Mouse (Mus musculus): ENCODE results near the gene Erich6b.

Gene Erich6b

DNA sequence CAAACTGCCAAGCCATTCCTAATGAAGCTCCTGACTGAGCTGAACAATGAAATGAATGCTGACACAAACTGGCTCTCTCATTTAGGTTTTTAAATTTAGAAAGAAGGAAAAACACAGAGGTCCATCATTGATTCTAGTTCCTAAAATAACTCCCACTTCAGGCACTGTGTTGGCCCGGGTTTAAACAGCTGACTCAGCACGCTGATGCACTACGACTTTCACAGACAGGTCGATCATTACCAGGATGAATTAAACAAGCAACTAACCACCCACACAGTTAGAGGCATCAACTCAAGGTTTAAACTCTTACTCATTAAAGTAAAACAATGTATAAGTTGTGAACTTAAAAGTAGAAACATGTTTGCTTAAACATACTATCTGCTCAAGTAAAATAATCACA is 64.6 kb downstream of the Erich6b start:
- in situ Hi-C loops (cut with MboI, MseI) = no loop called here

DNA sequence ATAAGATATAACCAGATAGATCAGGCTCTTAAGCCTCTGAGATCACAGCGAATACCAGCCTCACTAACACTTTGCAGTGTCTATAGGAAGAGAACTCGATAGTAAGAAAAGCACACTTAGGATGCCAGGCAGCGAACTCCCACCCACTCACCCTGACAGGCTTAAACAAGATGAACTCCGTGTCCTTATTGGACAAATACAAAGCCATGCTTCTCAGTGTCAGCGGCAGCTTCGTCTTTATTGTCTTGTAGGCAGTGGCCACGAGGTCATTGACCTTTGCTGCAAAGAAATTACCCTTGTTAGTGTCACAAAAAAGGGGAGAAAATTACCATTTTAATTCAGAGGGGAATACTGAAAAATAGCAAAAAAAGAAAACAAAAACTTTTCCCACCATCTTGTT is 65.7 kb downstream of the Erich6b start:
- in situ Hi-C loops (cut with MboI, MseI) = no loop called here

DNA sequence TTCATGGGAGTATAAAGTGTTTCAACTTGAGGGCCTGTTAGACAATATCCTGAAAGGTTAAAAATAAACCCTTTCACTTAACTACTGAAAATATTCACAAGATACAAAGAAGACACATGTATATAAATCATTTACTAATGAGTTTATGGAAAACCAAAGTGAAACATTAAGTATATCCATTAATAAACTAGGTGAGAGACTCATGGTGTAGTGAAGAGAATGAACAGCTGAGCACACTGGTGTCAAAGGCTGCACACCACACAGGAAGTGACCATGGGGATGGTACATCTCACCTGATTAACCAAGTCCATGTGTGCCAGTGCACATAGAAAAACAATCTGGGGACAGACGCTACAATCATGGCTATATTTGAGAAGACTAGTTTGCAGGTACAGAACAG is 66.9 kb downstream of the Erich6b start:
- in situ Hi-C loops (cut with MboI, MseI) = no loop called here

DNA sequence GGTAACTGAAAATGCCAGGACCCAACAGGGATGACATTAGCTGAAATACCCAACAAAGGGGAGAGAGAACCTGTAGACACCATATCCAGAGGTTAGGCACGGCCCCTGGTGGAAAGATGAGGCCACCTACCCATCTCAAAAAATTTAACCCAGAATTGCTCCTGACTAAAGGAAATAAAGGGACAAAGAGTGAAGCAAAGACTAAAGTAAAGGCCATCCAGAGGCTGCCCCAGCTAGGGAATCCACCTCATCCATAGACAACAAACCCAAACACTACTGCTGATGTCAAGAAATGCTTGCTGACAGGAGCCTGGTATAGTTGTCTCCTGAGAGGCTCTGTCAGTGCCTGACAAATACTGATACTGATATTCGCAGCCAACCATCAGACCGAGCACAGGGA is 69.7 kb downstream of the Erich6b start:
- in situ Hi-C loops (cut with MboI, MseI) = no loop called here

DNA sequence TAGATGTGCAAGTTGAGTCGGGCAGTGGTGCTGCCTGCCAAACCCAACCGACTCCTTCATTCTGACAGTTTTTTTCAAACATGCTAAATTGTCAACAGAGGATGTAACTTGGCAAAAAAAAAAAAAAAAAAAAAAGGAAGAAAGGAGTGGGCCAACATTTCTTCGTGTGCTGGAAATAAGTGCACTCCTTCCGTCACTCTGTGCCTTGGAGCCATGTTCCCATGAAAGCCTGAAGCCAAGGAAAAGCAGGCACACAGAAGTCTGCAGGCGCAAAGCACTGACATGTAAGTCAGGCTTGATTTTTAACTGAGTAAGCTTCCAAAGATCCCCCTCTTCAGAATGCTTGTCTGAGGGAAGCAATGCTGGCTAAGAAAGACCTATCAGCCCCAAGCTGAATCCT is 70.6 kb downstream of the Erich6b start:
- in situ Hi-C loops (cut with MboI, MseI) = no loop called here

- in situ Hi-C loops (cut with MboI, MseI) = no loop called here
Measured at GRCm38 (mm10) chr14:75713661-75714060, 71.6 kb downstream of the Erich6b start.

DNA sequence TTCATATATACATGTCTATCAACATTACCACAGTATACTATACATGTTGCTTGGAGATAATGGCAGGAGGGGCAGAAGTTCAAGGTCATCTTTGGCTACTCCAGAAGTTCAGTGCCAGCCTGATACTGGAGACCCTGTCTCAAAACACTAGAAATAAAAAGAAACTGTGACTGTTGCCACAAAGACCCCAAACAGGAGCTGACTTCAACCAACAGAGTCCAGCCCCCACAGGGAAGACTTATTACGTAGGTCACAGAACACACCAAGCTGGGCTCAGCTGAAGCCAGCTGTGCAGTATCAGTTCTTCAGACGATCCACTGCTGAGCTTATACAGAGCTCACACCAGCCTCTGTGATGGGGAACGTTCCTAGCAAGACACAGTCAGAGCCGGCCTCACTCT is 74.4 kb downstream of the Erich6b start:
- in situ Hi-C loops (cut with MboI, MseI) = no loop called here

Data from T-helper 1 cell (primary cell).